Mouse (Mus musculus): ENCODE data around the gene Reep6. TPM values are rescaled to one million over a fixed set of nuclear protein-coding genes. Genes with fewer than 3 reads are reported as not detected.

Gene Reep6
- 10.7 and 13.7 TPM in 2 replicates for polyA plus RNA-seq (2015; fragmentation: Nextera tagmentation; extraction: Ambion mirVana)

DNA sequence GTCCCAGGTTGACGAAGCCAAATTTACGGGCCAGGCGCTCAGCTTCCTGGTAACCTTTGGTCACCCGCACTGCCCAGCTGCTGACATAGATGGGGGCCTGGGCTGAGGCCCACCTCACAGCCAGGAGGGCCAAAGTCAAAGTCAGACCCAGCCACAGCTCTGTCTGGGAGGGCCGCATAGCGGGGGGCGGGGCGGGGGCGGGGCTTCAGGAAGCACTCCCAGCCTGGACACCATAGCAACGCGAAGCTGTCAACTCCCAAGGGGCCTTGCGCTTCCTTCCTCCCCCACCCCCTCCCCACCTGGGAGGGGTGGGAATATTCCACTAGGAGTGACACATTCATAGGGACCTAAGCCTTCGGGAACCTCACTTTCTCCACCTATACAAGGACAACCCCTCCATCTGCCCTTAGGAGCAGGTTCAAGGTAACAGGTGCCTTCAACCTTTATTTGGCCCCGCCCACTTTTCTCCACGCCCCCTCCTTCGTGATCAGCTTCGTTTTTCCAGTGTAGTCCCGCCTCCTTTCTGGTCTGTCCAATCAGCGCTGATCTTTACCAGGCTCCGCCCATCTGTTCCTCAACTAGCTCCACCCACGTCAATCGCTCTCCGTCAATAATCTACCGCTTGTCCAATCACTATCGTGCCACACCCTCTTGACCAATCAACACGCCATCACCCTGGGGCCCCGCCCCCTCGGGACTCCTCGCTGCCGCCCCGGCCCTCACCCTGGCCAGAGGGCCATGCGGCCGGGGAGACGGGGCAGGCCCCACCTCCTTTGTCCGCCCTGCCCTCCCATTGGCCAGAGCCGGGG, at the start of gene Reep6, which contains the start of gene Pcsk4:
Gene Reep6, plus strand, starts transcription at position 681 of the 809 bp plus-strand sequence.
Gene Pcsk4, minus strand, starts transcription at position 226 of the 809 bp plus-strand sequence.
- WGBS, result 5% methylated on average over 36 of the region's 36 CpGs
- 0 out of 2 replicates have a peak, but pooled peaks cover 3% of the 10 kb centered on the region for H3K27me3 ChIP-seq
- H3K36me3 ChIP-seq, result no peaks in the 10 kb centered on the region
- no peaks in the 10 kb centered on the region for H3K9me3 ChIP-seq (replicated peaks)
- H3K4me2 ChIP-seq (replicated peaks), result peak within 1 kb of the TSS; percentile 93
- H3K27ac ChIP-seq (replicated peaks), result no peak within 1 kb of the TSS
- H3K4me1 ChIP-seq, result peaks cover 33% of the 10 kb centered on the region
- H3K9ac ChIP-seq, result peak within 1 kb of the TSS; percentile 26; the same call in 1 of the 2 replicates
- peak; percentile 91 for ATAC-seq (ENCODE audit: insufficient number of reproducible peaks, low FRiP score, low TSS enrichment, low read depth)
- peak within 1 kb of the TSS; percentile 48 for H3K4me3 ChIP-seq (replicated peaks)

DNA sequence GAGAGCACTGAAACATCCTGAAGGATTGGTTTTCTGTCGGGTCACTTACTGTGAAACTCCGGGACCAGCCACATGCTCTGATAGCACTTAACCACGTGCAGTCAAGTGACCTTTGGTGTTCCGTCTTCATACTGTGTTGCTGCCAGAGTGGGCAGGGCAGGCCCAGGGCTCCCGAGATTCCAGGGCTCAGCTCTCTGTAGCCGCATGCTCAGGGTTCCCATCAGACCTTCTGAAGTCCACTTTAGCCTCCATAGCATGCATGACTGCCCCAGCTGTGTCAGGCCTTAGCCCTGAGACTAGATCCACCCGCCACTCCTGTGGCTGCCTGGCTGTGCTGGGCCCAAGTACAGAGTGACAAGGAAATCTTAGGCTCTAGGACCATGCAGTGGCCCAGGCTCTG, 48.4 kb upstream of the Reep6 start:
- Histone ChIP-seq H3K9ac (no peak overlapping the region), H3K27ac (replicated peaks) (0 out of 2 replicates have a peak overlapping the region, but pooled peaks have one; percentile 44), H3K4me3 (replicated peaks) (no peak overlapping the region), H3K9me3 (replicated peaks) (no peaks in the 10 kb centered on the region), H3K4me1 (no peaks in the 10 kb centered on the region), H3K36me3 (peaks cover 90% of the 10 kb centered on the region), H3K27me3 (no peaks in the 10 kb centered on the region), H3K4me2 (replicated peaks) (no peak overlapping the region)
- WGBS, result 82% methylated on average over 7 of the region's 7 CpGs
- ATAC-seq (ENCODE audit: insufficient number of reproducible peaks, low FRiP score, low TSS enrichment, low read depth), result no peak

DNA sequence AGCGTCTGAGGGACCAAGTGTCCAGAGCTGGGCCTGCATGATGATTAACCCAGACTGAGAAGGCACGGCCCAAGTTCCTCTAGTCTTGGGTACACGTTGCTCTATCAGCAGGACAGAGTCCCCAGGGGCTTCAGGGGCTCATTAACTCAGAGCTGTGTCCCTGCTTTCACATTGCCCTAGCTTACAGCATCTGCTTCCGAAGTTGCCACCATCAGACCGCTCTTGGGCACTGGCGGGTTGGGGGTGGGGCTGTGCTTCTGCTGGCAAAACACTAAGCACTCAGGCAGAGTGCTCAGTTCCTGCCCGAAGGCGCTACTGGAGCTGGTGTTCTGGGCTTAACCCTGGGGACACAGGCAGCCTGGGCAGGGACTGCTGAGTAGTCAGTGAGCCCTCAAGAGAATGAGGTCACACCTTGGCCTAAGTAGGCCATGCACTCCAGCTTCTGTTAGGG, 47.8 kb upstream of the Reep6 start:
- Histone ChIP-seq H3K4me3 (replicated peaks) (no peak overlapping the region), H3K27me3 (no peaks in the 10 kb centered on the region), H3K4me2 (replicated peaks) (no peak overlapping the region), H3K9me3 (replicated peaks) (no peaks in the 10 kb centered on the region), H3K27ac (replicated peaks) (no peak overlapping the region; the same call in 1 of the 2 replicates), H3K36me3 (peaks cover 90% of the 10 kb centered on the region), H3K9ac (no peak overlapping the region), H3K4me1 (no peaks in the 10 kb centered on the region)
- no peak for ATAC-seq (ENCODE audit: insufficient number of reproducible peaks, low FRiP score, low TSS enrichment, low read depth)
- WGBS, result 73% methylated on average over 8 of the region's 8 CpGs

DNA sequence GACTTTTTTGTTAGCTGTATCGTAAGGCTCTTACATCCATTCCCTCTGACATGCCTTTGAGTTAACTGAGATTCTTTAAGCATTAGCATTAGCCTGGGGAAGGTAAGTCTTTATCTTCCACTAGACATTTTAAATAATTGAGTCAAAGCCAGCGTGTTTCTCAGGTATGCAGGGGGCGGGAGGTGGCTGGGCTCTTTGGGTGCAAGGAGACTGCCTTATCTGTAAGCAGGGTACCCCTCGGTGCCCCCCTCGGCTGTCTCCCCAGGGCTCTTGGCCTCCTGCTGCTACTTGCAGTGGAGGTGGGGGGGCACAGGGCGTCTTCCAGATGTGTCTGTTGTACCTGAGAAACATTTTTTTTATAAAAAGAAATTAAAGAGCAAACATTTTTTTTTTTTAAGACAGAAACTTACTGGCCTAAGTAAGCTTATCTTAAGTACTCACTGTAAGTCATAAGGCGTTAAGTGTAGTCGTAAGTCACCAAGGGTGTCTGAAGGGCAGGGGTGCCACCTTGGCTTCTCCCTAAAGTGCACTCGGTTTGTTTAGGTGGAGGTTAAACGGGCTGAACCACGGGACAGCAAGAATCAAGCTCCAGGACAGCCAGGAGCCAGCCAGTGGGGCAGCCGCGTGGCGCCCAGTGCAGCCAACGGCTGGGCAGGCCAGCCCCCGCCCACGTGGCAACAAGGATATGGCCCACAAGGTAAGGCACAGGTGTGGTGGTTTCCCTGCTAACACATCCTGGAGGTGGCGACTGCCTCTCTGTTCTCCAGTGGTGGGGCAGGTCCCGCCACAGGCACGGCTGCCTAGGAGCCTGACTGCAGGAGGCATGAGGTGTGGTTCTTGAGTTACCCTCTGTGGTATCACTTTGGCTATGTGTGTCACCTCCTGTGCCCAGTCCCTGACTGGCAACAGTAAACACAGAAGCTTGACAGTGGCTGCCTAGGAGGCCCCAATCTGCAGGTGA, 47.0 kb upstream of the Reep6 start:
- no peak for ATAC-seq (ENCODE audit: insufficient number of reproducible peaks, low FRiP score, low TSS enrichment, low read depth)
- Histone ChIP-seq H3K9me3 (replicated peaks) (no peaks in the 10 kb centered on the region), H3K36me3 (peaks cover 87% of the 10 kb centered on the region), H3K9ac (no peak overlapping the region), H3K4me3 (replicated peaks) (no peak overlapping the region), H3K4me1 (no peaks in the 10 kb centered on the region), H3K27me3 (no peaks in the 10 kb centered on the region), H3K4me2 (replicated peaks) (no peak overlapping the region), H3K27ac (replicated peaks) (no peak overlapping the region; the same call in 1 of the 2 replicates)
- 81% methylated on average over 20 of the region's 20 CpGs for WGBS

DNA sequence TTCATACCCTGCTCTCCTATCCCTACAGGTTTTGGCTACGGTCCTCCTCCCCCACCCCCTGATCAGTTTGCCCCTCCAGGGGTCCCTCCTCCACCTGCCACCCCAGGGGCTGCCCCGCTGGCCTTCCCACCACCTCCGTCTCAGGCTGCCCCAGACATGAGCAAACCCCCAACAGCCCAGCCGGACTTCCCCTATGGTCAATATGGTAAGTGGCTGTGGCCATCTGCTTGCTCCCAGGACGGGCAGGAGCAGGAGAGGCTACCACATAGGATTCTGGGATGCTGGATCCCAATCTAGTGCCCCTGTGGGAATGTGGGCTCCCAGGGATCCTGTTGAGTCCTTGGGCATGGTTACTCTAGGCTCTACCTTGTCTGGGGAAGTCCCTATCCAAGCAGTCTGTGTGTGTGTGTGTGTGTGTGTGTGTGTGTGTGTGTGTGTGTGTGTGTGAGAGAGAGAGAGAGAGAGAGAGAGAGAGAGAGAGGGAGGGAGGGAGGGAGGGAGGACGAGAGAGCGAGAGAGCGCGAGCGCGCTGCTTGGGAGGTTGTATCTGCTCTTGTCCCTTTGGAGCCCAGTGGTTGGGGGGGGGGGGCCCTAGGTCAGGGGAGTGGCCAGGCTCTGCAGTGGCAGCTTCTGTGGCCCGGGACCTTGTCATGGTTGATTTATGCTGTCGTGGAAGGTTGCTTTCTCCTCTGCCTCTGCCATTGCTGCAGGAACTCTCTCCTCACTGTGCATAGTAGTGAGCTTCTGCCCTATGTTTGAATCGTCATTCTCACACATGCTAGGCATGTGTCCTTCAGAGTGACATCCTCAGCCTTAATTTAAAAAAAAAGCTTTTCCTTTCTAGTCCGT, 44.3 kb upstream of the Reep6 start:
- WGBS, result 80% methylated on average over 15 of the region's 15 CpGs
- no peak for ATAC-seq (ENCODE audit: insufficient number of reproducible peaks, low FRiP score, low TSS enrichment, low read depth)
- no peaks in the 10 kb centered on the region for H3K9me3 ChIP-seq (replicated peaks)
- H3K4me3 ChIP-seq (replicated peaks), result no peak overlapping the region
- H3K4me2 ChIP-seq (replicated peaks), result no peak overlapping the region
- H3K27ac ChIP-seq (replicated peaks), result no peak overlapping the region
- no peaks in the 10 kb centered on the region for H3K4me1 ChIP-seq
- no peaks in the 10 kb centered on the region for H3K27me3 ChIP-seq
- H3K36me3 ChIP-seq, result peaks cover 72% of the 10 kb centered on the region
- H3K9ac ChIP-seq, result no peak overlapping the region

DNA sequence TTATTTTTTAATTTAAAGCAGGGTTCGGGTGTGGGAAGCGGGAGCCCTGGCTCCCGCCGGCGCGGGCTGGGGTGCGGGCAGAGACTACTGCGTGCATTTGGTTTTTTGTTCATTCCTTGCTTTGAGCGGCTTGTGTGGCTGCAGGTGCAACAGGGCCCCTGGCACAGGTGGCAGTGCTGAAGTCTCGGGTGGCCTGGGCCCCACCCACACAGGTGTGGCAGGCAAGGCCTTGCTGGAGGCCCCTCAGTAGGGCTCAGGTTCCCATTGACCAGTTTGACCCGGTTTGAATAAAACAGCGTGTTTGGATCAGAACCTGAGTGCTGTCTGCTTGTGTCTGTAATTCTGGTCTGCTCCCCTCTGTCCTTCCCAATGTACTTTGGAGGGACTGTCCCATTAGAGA, 41.7 kb upstream of the Reep6 start:
- ATAC-seq (ENCODE audit: insufficient number of reproducible peaks, low FRiP score, low TSS enrichment, low read depth), result no peak
- WGBS, result 86% methylated on average over 12 of the region's 12 CpGs
- H3K9ac ChIP-seq, result no peak overlapping the region
- H3K27me3 ChIP-seq, result no peaks in the 10 kb centered on the region
- peaks cover 5% of the 10 kb centered on the region for H3K4me1 ChIP-seq
- no peaks in the 10 kb centered on the region for H3K9me3 ChIP-seq (replicated peaks)
- no peak overlapping the region for H3K4me3 ChIP-seq (replicated peaks)
- no peak overlapping the region for H3K4me2 ChIP-seq (replicated peaks)
- H3K27ac ChIP-seq (replicated peaks), result no peak overlapping the region
- H3K36me3 ChIP-seq, result peaks cover 52% of the 10 kb centered on the region

DNA sequence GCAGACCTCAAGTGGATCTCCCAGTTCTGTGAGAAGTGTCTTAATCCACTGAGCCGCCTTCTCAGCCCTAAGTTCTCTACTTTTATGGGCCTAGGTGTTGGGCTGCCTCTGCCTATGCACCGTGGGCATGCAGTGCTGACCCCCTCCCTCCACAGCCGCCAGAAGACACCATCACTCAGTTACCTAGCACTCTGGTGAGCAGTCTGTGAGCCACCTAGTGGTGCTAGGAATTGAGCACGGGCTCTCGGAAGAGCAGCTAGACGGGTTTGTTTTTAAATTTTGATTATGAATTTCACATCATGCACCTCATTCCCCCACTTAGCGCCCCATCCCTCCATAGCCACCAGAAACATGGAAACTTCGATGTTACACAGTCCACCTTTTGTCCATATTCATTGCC, 41.1 kb upstream of the Reep6 start:
- Histone ChIP-seq H3K4me3 (replicated peaks) (no peak overlapping the region), H3K27ac (replicated peaks) (no peak overlapping the region), H3K36me3 (peaks cover 50% of the 10 kb centered on the region), H3K4me1 (peaks cover 11% of the 10 kb centered on the region), H3K27me3 (no peaks in the 10 kb centered on the region), H3K4me2 (replicated peaks) (no peak overlapping the region), H3K9me3 (replicated peaks) (no peaks in the 10 kb centered on the region), H3K9ac (no peak overlapping the region)
- no peak for ATAC-seq (ENCODE audit: insufficient number of reproducible peaks, low FRiP score, low TSS enrichment, low read depth)
- WGBS, result 64% methylated on average over 8 of the region's 8 CpGs

DNA sequence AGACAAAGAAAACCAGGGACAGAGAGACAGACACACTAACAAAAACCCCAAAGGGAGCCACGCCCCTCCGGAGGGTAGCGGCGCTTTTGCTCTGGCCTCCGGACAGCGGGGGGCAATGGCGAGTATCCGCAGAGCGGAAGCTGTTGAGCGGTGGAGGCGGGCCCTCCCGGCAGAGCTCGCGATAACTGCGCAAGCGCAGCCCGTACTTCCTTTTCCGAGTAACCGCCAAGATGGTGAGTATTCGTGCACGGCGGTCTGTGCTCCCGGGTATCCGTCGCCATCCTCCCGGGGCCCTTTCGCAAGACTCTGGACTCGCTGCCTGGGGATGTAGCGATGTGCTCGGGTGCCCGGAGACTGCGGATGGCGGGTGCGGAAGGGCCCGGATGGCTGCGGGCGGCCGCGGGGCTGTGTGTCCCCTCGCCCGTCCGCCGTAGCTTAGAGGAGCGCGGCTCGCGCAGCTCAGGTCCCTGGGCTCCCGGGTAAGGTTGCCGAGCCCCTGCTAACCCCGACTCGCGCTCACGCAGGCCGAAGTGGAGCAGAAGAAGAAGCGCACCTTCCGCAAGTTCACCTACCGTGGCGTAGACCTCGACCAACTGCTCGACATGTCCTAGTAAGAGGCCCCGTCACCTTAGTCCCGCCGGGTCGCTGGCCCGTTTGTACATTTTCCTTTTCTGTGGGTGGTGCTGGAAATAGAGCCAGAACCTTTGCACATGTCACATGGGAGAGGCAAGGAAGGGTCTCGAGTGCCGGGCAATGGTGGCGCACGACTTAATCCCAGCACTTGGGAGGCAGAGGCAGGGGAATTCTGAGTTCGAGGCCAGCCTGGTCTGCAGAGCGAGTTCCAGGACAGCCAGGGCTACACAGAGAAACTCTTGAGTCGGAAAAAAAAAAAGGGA, 37.3 kb upstream of the Reep6 start, which contains the start of gene Rps15:
Gene Rps15, plus strand, starts transcription at position 203 of the 896 bp plus-strand sequence.
- under 1% methylated on average over 72 of the region's 72 CpGs for WGBS

DNA sequence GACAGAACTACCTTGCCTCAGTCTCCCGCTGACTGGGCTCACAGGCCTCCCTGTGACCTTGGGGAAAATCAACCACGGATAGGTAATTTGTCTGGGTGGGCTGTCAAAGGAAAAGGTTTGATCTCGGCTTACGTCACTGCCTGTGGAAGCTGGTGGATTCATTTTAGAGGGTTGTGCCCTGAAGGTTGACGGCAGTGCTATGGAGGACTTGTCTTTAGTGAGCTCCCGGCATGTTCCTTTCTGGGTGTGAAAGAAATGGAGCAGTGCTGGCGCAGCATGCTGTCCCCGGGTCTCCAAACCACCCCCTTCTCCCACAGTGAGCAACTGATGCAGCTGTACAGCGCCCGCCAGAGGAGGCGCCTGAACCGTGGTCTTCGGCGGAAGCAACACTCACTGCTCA, 36.4 kb upstream of the Reep6 start:
- WGBS, result 15% methylated on average over 14 of the region's 14 CpGs

More for the DNA sequence above, 37.3 kb upstream of the Reep6 start, which contains the start of gene Rps15:
- Histone ChIP-seq H3K27ac (replicated peaks) (peak within 1 kb of the TSS; percentile 95), H3K36me3 (peaks cover 29% of the 10 kb centered on the region), H3K27me3 (peaks cover 9% of the 10 kb centered on the region), H3K9me3 (replicated peaks) (no peaks in the 10 kb centered on the region), H3K4me2 (replicated peaks) (peak within 1 kb of the TSS; percentile 84), H3K4me1 (peaks cover 42% of the 10 kb centered on the region), H3K9ac (peak within 1 kb of the TSS; percentile 95), H3K4me3 (replicated peaks) (peak within 1 kb of the TSS; percentile 82)
- ATAC-seq (ENCODE audit: insufficient number of reproducible peaks, low FRiP score, low TSS enrichment, low read depth), result peak; percentile 86

More for the DNA sequence above, 36.4 kb upstream of the Reep6 start:
- ATAC-seq (ENCODE audit: insufficient number of reproducible peaks, low FRiP score, low TSS enrichment, low read depth), result no peak
- peak overlapping the region; percentile 82 for H3K4me3 ChIP-seq (replicated peaks)
- H3K4me2 ChIP-seq (replicated peaks), result peak overlapping the region; percentile 84
- H3K36me3 ChIP-seq, result peaks cover 24% of the 10 kb centered on the region
- peaks cover 42% of the 10 kb centered on the region for H3K4me1 ChIP-seq
- no peaks in the 10 kb centered on the region for H3K9me3 ChIP-seq (replicated peaks)
- H3K27ac ChIP-seq (replicated peaks), result peak overlapping the region; percentile 95; the same call in 1 of the 2 replicates
- peak overlapping the region; percentile 95 for H3K9ac ChIP-seq
- H3K27me3 ChIP-seq, result peaks cover 16% of the 10 kb centered on the region
